Comparison of ENCODE assay signal across 8 mouse cellular contexts in the genomic region with DNA sequence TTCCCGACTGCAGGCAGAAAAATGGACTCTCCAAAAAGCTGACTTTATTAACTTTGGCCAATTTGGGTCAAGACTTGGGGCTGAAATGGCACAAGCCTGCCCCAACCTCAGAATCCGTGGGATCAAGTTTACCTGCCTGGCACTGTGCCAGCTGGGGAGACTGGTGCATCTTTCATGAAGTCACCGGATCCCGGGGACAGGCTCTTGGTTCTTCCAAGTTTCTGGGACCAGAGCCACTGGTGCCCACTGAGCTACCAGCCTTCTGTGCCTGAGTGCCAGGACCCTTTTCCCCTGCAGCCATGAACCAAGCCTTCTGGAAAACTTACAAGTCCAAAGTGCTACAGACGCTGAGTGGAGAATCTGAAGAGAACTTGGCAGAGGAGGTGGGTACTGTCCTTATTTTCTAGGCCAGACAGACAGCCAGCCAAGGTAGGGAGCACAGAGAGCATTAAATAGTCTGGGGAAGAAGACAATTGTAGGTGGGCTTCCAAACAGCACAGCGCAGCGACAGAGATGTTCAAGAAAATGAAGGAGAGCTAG. TPM values are rescaled to one million over a fixed set of nuclear protein-coding genes. Genes with fewer than 3 reads are reported as not detected.
DNase-seq lines count a peak whose midpoint lies in the region; ATAC-seq lines count a peak whose summit lies in the region.

A gene (plus strand): TSS at position 217 of the 540 bp plus-strand sequence.

- peak; percentile 47 for DNase-seq in left cerebral cortex, postnatal 4 days
- no peak for DNase-seq in left cerebral cortex, adult 18-20 months (ENCODE audit: low spot score in 2 of 2)
- no peak for DNase-seq in forebrain, embryonic 10.5 days (ENCODE audit: extremely low spot score, low spot score)
- DNase-seq in c-Kit-positive CD71-positive TER-119-positive erythroid progenitor cells, embryonic 14.5 days (ENCODE audit: low spot score): no peak
- DNase-seq in ovary, postnatal 10 days (ENCODE audit: low spot score): no peak

- ATAC-seq in intestine, embryonic 16.5 days: no peak
- no peak for ATAC-seq in neural tube, embryonic 12.5 days (ENCODE audit: low FRiP score, low read depth)
- ATAC-seq in granulocyte monocyte progenitor cell, adult 5-6 weeks (replicated peaks; ENCODE audit: poor library complexity, severe bottlenecking): no peak

- H3K4me2 ChIP-seq in intestine, embryonic 16.5 days (ENCODE audit: low read depth, low read length): peak within 1 kb of the TSS; percentile 84
- peak within 1 kb of the TSS; percentile 98 for H3K4me2 ChIP-seq in neural tube, embryonic 12.5 days (replicated peaks)

- no peaks in the 10 kb centered on the region for H3K9me3 ChIP-seq in forebrain, embryonic 10.5 days
- no peaks in the 10 kb centered on the region for H3K9me3 ChIP-seq in intestine, embryonic 16.5 days (ENCODE audit: control insufficient read depth, low read length)
- H3K9me3 ChIP-seq in neural tube, embryonic 12.5 days: no peaks in the 10 kb centered on the region

- peaks cover 58% of the 10 kb centered on the region for H3K27me3 ChIP-seq in forebrain, embryonic 10.5 days (ENCODE audit: poor library complexity, severe bottlenecking)
- H3K27me3 ChIP-seq in intestine, embryonic 16.5 days (replicated peaks; ENCODE audit: control insufficient read depth, insufficient read depth, low read length): peaks cover 31% of the 10 kb centered on the region
- peaks cover 48% of the 10 kb centered on the region for H3K27me3 ChIP-seq in neural tube, embryonic 12.5 days (replicated peaks)

- H3K9ac ChIP-seq in intestine, embryonic 16.5 days (ENCODE audit: low read depth, low read length): peak within 1 kb of the TSS; percentile 26; the same call in 1 of the 2 replicates
- H3K9ac ChIP-seq in neural tube, embryonic 12.5 days: 0 out of 2 replicates have a peak within 1 kb of the TSS, but pooled peaks have one; percentile 84

- WGBS in forebrain, embryonic 10.5 days: 78% methylated on average over 7 of the region's 7 CpGs
- WGBS in intestine, embryonic 16.5 days: 70% methylated on average over 7 of the region's 7 CpGs
- WGBS in neural tube, embryonic 12.5 days: 74% methylated on average over 7 of the region's 7 CpGs

- peaks cover 79% of the 10 kb centered on the region for H3K4me1 ChIP-seq in forebrain, embryonic 10.5 days
- H3K4me1 ChIP-seq in intestine, embryonic 16.5 days (ENCODE audit: control insufficient read depth, insufficient read depth, low read length): peaks cover 28% of the 10 kb centered on the region
- peaks cover 47% of the 10 kb centered on the region for H3K4me1 ChIP-seq in neural tube, embryonic 12.5 days

- H3K27ac ChIP-seq in forebrain, embryonic 10.5 days: peak within 1 kb of the TSS; percentile 87
- H3K27ac ChIP-seq in intestine, embryonic 16.5 days (ENCODE audit: low read length): no peak within 1 kb of the TSS
- H3K27ac ChIP-seq in neural tube, embryonic 12.5 days: no peak within 1 kb of the TSS

- H3K36me3 ChIP-seq in forebrain, embryonic 10.5 days (replicated peaks): peaks cover 17% of the 10 kb centered on the region
- no peaks in the 10 kb centered on the region for H3K36me3 ChIP-seq in intestine, embryonic 16.5 days (ENCODE audit: control insufficient read depth, insufficient read depth, low read length)
- no peaks in the 10 kb centered on the region for H3K36me3 ChIP-seq in neural tube, embryonic 12.5 days

- intact Hi-C loops in left cerebral cortex, postnatal 4 days (cut with DNase I): no loop called here

- peak within 1 kb of the TSS; percentile 97 for H3K4me3 ChIP-seq in forebrain, embryonic 10.5 days
- peak within 1 kb of the TSS; percentile 63 for H3K4me3 ChIP-seq in intestine, embryonic 16.5 days (ENCODE audit: low read length)
- H3K4me3 ChIP-seq in neural tube, embryonic 12.5 days: peak within 1 kb of the TSS; percentile 81

RNA-seq across cellular contexts. Expression of the gene that starts here (rescaled TPM):
- total RNA-seq in left cerebral cortex, postnatal 4 days (2021): not detected
- total RNA-seq in left cerebral cortex, adult 18-20 months (2021): not detected
- 0.24 TPM in 1 of 2 replicates, not detected in the other for polyA plus RNA-seq in forebrain, embryonic 10.5 days (2016; fragmentation: Nextera tagmentation; extraction: Ambion mirVana)
- polyA plus RNA-seq in intestine, embryonic 16.5 days (2015; fragmentation: Nextera tagmentation; extraction: Ambion mirVana): not detected in 2 replicates
- polyA plus RNA-seq in neural tube, embryonic 12.5 days (2016; fragmentation: Nextera tagmentation; extraction: Ambion mirVana): 0.33 TPM in 1 of 2 replicates, not detected in the other
- total RNA-seq in granulocyte monocyte progenitor cell, adult 5-6 weeks (2014; fragmentation: Nextera tagmentation): not detected in 2 replicates
- total RNA-seq in granulocyte monocyte progenitor cell, adult 5-6 weeks (2017): not detected in 2 replicates

Comparison
In these comparisons a context has a peak if more than half of its experiments do, and no peak if none do; other contexts are left out.
1. Peak in DNase-seq in left cerebral cortex, postnatal 4 days; RNA of the gene not detected or under 1 TPM.